Mouse (Mus musculus): Measurements from ENCODE around the gene Adam12. TPM values are rescaled to one million over a fixed set of nuclear protein-coding genes. Genes with fewer than 3 reads are reported as not detected.
A peak's percentile ranks its signal among the peaks of the same experiment; 100 is the strongest.

The Adam12 gene
- polyA plus RNA-seq (2015; fragmentation: Nextera tagmentation; extraction: Ambion mirVana), result 1.0 and 2.0 TPM in 2 replicates

DNA sequence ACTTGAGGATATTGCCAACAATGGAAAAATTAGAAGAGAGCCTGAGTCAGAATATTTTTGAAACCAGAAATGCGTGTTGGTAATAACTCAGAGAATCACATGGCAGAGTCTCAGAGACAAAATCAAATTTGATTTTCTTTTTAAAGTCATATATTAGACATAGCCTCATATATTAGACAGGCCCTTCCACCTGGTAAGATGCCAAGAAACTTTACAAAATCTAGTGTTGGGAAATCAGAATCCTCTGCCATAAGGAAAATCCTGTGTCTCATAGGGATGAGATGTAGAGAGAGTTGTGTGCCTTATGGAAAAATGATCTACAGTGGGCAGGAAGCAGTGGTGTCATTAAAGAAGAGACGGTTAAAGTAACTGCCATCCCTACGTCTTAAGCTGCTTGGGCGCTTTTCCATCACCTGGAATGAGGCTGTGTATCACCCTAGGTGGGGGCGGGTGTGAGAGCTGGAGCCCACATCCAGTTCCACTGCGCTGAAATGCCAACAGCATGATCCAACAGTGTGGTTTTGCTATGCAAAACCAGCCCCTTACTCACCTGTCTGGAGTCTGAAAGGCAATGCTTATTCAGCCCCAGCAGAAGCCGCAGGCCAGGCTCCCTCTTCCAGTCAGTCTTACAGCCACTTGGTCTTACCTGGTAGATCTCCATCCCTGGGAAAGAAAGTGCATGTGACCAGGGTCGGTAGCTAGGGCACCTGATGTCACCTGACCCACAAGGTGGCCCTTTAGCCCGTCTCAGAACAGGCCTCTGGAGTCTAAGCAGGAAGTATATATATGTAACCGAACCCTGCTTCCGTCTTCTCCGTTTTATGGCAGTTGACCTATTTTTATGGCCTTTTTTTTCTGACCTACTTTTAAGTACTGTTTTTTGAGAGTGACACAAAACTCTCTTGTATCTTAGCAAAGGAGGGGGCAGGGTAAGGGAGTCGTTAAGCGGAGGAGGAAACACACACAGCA is at the start of gene Adam12:
Adam12 (minus strand) TSS at position 769 of the 969 bp plus-strand sequence.
- ATAC-seq, result no peak
- Histone ChIP-seq H3K9ac (ENCODE audit: low read depth, low read length) (no peak within 1 kb of the TSS), H3K4me2 (replicated peaks; ENCODE audit: low read depth) (no peak within 1 kb of the TSS), H3K4me1 (replicated peaks; ENCODE audit: control insufficient read depth, insufficient read depth, low read length) (no peaks in the 10 kb centered on the region), H3K4me3 (ENCODE audit: low read depth, low read length) (no peak within 1 kb of the TSS), H3K27ac (ENCODE audit: low read depth, low read length) (no peak within 1 kb of the TSS), H3K9me3 (ENCODE audit: control insufficient read depth) (no peaks in the 10 kb centered on the region), H3K27me3 (replicated peaks; ENCODE audit: control insufficient read depth, insufficient read depth, low read length) (no peaks in the 10 kb centered on the region), H3K36me3 (ENCODE audit: control insufficient read depth, insufficient read depth) (no peaks in the 10 kb centered on the region)
- TF ChIP-seq CTCF (IDR thresholded peaks at IDR 0.05; ENCODE audit: low read depth), result no peak
- WGBS, result 52% methylated on average over 14 of the region's 14 CpGs

DNA sequence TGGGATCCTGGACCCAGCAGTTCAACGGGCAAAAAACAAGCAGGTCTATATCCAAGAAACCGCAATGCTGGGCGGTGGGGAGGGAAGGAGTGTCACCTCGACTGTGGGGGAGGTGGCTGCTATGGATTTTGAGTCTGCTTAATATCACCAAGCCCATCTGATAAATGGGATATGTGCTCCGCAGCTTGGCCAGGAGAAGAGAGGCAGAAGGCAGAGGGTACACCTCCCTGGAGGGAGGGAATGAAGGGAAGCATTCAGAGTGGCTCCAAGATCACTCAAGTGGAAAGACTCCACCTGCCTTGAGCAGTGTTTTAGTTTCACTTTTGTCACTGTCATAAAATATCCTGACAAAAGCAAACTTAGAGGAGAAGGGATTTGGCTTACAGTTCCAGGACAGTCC is 41.0 kb upstream of the Adam12 start:
- H3K4me2 ChIP-seq (replicated peaks; ENCODE audit: low read depth), result no peak overlapping the region
- H3K4me1 ChIP-seq (replicated peaks; ENCODE audit: control insufficient read depth, insufficient read depth, low read length), result no peaks in the 10 kb centered on the region
- ATAC-seq, result no peak
- no peaks in the 10 kb centered on the region for H3K9me3 ChIP-seq (ENCODE audit: control insufficient read depth)
- no peak overlapping the region for H3K27ac ChIP-seq (ENCODE audit: low read depth, low read length)
- no peaks in the 10 kb centered on the region for H3K27me3 ChIP-seq (replicated peaks; ENCODE audit: control insufficient read depth, insufficient read depth, low read length)
- no peak overlapping the region for H3K4me3 ChIP-seq (ENCODE audit: low read depth, low read length)
- WGBS, result 89% methylated on average over 5 of the region's 5 CpGs
- no peaks in the 10 kb centered on the region for H3K36me3 ChIP-seq (ENCODE audit: control insufficient read depth, insufficient read depth)
- H3K9ac ChIP-seq (ENCODE audit: low read depth, low read length), result no peak overlapping the region
- TF ChIP-seq CTCF (IDR thresholded peaks at IDR 0.05; ENCODE audit: low read depth), result no peak

DNA sequence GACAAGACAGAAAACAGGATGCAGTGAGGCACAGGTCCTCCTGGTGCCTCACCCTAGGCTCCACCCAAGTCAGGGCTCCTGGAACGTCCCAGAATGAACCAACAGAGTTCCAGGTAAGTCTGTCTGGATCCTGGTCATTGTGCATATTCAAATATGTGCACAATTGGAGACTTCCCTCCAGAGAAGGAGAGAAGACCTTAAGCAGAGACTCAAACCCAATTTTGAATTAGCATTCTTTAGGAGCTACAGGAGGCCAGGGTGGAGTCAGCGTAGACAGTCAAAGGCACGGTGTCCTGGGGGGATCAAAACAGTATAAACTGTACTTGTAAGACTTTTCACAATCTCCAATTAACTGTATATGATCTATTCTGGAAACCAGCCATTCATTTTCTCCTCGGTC is 40.5 kb upstream of the Adam12 start:
- no peak overlapping the region for H3K9ac ChIP-seq (ENCODE audit: low read depth, low read length)
- H3K4me1 ChIP-seq (replicated peaks; ENCODE audit: control insufficient read depth, insufficient read depth, low read length), result no peaks in the 10 kb centered on the region
- ATAC-seq, result no peak
- no peaks in the 10 kb centered on the region for H3K9me3 ChIP-seq (ENCODE audit: control insufficient read depth)
- WGBS, result 77% methylated on average over 4 of the region's 4 CpGs
- H3K36me3 ChIP-seq (ENCODE audit: control insufficient read depth, insufficient read depth), result no peaks in the 10 kb centered on the region
- H3K4me2 ChIP-seq (replicated peaks; ENCODE audit: low read depth), result no peak overlapping the region
- no peak overlapping the region for H3K4me3 ChIP-seq (ENCODE audit: low read depth, low read length)
- TF ChIP-seq CTCF (IDR thresholded peaks at IDR 0.05; ENCODE audit: low read depth), result no peak
- no peak overlapping the region for H3K27ac ChIP-seq (ENCODE audit: low read depth, low read length)
- no peaks in the 10 kb centered on the region for H3K27me3 ChIP-seq (replicated peaks; ENCODE audit: control insufficient read depth, insufficient read depth, low read length)

DNA sequence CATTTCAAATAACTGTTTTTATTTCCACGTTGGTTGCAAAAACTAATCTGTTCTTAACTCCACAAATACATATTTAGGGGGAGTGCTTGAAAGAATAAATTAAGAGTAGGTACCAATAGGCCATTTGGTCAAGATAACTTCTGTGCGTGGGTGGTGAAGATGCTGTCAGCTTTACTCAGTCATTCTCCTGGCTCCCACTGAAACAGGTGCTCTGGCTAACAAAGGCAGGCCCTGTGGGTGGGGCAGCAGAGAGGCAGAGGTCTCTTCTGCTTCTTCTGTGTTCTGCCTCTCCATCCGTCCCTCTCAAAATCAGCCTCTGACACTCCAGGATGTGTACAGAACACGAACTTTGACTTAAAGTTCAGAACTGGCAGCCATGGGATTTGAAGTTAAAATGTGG is 33.8 kb upstream of the Adam12 start:
- Histone ChIP-seq H3K27me3 (replicated peaks; ENCODE audit: control insufficient read depth, insufficient read depth, low read length) (no peaks in the 10 kb centered on the region), H3K4me3 (ENCODE audit: low read depth, low read length) (no peak overlapping the region), H3K36me3 (ENCODE audit: control insufficient read depth, insufficient read depth) (no peaks in the 10 kb centered on the region), H3K9ac (ENCODE audit: low read depth, low read length) (no peak overlapping the region), H3K9me3 (ENCODE audit: control insufficient read depth) (no peaks in the 10 kb centered on the region), H3K4me1 (replicated peaks; ENCODE audit: control insufficient read depth, insufficient read depth, low read length) (no peaks in the 10 kb centered on the region), H3K27ac (ENCODE audit: low read depth, low read length) (no peak overlapping the region), H3K4me2 (replicated peaks; ENCODE audit: low read depth) (no peak overlapping the region)
- WGBS, result 77% methylated on average over 4 of the region's 4 CpGs
- ATAC-seq, result no peak
- no peak for TF ChIP-seq CTCF (IDR thresholded peaks at IDR 0.05; ENCODE audit: low read depth)

DNA sequence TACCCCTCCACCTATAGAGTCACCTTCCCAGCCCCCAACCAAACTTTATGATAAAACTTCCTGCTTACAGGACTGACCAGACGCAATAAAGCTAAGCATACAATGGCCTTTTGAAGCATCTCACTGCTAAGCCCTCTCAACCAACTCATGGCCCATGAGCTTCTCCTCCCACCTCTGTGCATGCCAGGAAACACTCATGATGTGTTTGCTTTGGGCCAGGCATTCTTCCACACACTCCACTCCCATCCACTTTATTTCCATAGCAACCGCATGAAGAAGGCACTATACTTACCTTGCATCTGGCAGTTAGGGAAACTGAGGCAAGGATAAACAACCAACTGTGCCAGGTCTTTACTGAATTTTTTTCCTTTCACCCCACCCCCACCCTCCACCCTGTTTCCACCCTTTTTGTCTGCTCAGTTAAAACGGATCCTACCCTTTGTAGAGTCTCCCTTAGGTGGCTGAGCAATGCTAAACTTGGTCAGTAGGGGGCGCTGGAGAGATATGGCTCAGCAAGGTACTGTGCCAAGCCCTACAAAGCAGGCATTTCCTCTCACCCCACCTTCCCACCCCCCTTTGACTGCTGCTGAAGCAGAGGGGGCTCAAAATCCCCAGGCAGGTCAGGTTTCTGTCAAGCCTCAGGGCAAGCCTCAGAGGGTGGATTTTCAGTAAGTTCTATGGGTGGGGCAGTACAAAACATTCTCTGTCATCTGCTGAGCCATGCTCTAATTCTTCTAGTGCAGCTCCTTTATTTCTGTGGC is 31.4 kb upstream of the Adam12 start:
- H3K4me1 ChIP-seq (replicated peaks; ENCODE audit: control insufficient read depth, insufficient read depth, low read length), result no peaks in the 10 kb centered on the region
- H3K4me2 ChIP-seq (replicated peaks; ENCODE audit: low read depth), result no peak overlapping the region
- ATAC-seq, result peak; percentile 43
- H3K9ac ChIP-seq (ENCODE audit: low read depth, low read length), result no peak overlapping the region
- H3K27ac ChIP-seq (ENCODE audit: low read depth, low read length), result no peak overlapping the region
- H3K27me3 ChIP-seq (replicated peaks; ENCODE audit: control insufficient read depth, insufficient read depth, low read length), result no peaks in the 10 kb centered on the region
- TF ChIP-seq CTCF (IDR thresholded peaks at IDR 0.05; ENCODE audit: low read depth), result peak; percentile 89
- H3K4me3 ChIP-seq (ENCODE audit: low read depth, low read length), result no peak overlapping the region
- H3K9me3 ChIP-seq (ENCODE audit: control insufficient read depth), result no peaks in the 10 kb centered on the region
- 39% methylated on average over 4 of the region's 4 CpGs for WGBS
- H3K36me3 ChIP-seq (ENCODE audit: control insufficient read depth, insufficient read depth), result no peaks in the 10 kb centered on the region

DNA sequence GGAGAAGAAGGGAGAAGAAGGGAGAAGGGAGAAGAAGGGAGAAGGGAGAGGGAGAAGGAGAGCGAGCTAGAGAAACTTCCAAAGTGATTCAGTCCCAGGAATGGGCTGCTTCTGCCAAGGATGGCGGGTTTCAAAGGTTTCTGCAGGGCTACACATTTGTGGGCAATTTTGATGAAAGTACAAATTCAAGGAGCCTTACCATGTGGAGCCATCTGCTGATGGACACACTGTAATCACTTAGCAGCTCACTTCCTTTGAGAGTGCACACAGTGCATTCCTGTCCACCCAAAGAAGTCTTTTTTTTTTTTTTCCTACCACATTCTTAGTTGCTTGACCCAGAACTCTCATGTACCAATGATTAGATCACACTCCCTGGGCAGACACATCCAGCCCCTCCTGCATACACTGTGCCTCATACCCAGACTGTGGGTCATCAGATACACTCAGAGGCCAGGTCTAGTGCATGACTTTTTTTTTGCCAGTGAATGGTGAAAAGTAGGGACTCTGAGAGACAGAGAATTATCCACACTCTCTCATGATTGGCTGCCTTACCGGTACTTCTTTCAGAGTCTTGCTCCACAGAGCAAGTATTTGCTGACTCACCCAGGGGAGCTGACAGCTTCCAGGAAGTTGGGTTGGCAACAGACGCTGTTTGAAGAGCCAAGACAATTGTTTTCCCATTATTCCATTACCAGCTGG is 29.2 kb upstream of the Adam12 start:
- H3K9ac ChIP-seq (ENCODE audit: low read depth, low read length), result no peak overlapping the region
- no peaks in the 10 kb centered on the region for H3K27me3 ChIP-seq (replicated peaks; ENCODE audit: control insufficient read depth, insufficient read depth, low read length)
- H3K4me1 ChIP-seq (replicated peaks; ENCODE audit: control insufficient read depth, insufficient read depth, low read length), result no peaks in the 10 kb centered on the region
- H3K36me3 ChIP-seq (ENCODE audit: control insufficient read depth, insufficient read depth), result no peaks in the 10 kb centered on the region
- TF ChIP-seq CTCF (IDR thresholded peaks at IDR 0.05; ENCODE audit: low read depth), result peak; percentile 24; the same call in 1 of the 2 replicates
- no peak for ATAC-seq
- no peaks in the 10 kb centered on the region for H3K9me3 ChIP-seq (ENCODE audit: control insufficient read depth)
- H3K27ac ChIP-seq (ENCODE audit: low read depth, low read length), result no peak overlapping the region
- 42% methylated on average over 4 of the region's 4 CpGs for WGBS
- H3K4me3 ChIP-seq (ENCODE audit: low read depth, low read length), result no peak overlapping the region
- no peak overlapping the region for H3K4me2 ChIP-seq (replicated peaks; ENCODE audit: low read depth)
